Mouse (Mus musculus): ENCODE results near the gene Amotl1. TPM values are rescaled to one million over a fixed set of nuclear protein-coding genes. Genes with fewer than 3 reads are reported as not detected.

Gene Amotl1
- polyA plus RNA-seq (2014; fragmentation: Nextera tagmentation; extraction: Ambion mirVana) = 8.5 and 9.5 TPM in 2 replicates

- Histone ChIP-seq H3K4me2 (no peak within 1 kb of the TSS), H3K27me3 (replicated peaks; ENCODE audit: control insufficient read depth, insufficient read depth, low read length) (no peaks in the 10 kb centered on the region), H3K4me3 (ENCODE audit: low read depth, low read length) (no peak within 1 kb of the TSS), H3K36me3 (ENCODE audit: control insufficient read depth, insufficient read depth, low read length) (no peaks in the 10 kb centered on the region), H3K9ac (ENCODE audit: low read depth, low read length) (no peak within 1 kb of the TSS), H3K9me3 (ENCODE audit: control insufficient read depth, low read length) (no peaks in the 10 kb centered on the region), H3K4me1 (replicated peaks; ENCODE audit: control insufficient read depth, insufficient read depth, low read length) (peaks cover 4% of the 10 kb centered on the region; the same call in 1 of the 2 replicates), H3K27ac (ENCODE audit: low read depth, low read length) (no peak within 1 kb of the TSS)
- DNase-seq (ENCODE audit: low spot score) = no peak
- 54% methylated on average over 4 of the region's 4 CpGs for WGBS
- no peak for ATAC-seq (replicated peaks; ENCODE audit: low FRiP score)
Observed at GRCm38 (mm10) chr9:14644956-14645355, at the start of gene Amotl1. TSS of gene Amotl1 (minus strand) at chr9:14645056.

GRCm38 (mm10) chr9:14689376-14690108, 44.7 kb upstream of the Amotl1 start:
- Histone ChIP-seq H3K27me3 (replicated peaks; ENCODE audit: control insufficient read depth, insufficient read depth, low read length) (no peaks in the 10 kb centered on the region), H3K9ac (ENCODE audit: low read depth, low read length) (no peak overlapping the region), H3K4me3 (ENCODE audit: low read depth, low read length) (no peak overlapping the region), H3K27ac (ENCODE audit: low read depth, low read length) (no peak overlapping the region), H3K36me3 (ENCODE audit: control insufficient read depth, insufficient read depth, low read length) (no peaks in the 10 kb centered on the region), H3K4me1 (replicated peaks; ENCODE audit: control insufficient read depth, insufficient read depth, low read length) (0 out of 2 replicates have a peak, but pooled peaks cover 4% of the 10 kb centered on the region), H3K9me3 (ENCODE audit: control insufficient read depth, low read length) (no peaks in the 10 kb centered on the region), H3K4me2 (no peak overlapping the region)
- DNase-seq (ENCODE audit: low spot score) = no peak
- no peak for ATAC-seq (replicated peaks; ENCODE audit: low FRiP score)
- 50% methylated on average over 12 of the region's 12 CpGs for WGBS

- Histone ChIP-seq H3K27me3 (replicated peaks; ENCODE audit: control insufficient read depth, insufficient read depth, low read length) (no peaks in the 10 kb centered on the region), H3K36me3 (ENCODE audit: control insufficient read depth, insufficient read depth, low read length) (no peaks in the 10 kb centered on the region), H3K4me1 (replicated peaks; ENCODE audit: control insufficient read depth, insufficient read depth, low read length) (0 out of 2 replicates have a peak, but pooled peaks cover 4% of the 10 kb centered on the region), H3K4me2 (no peak overlapping the region), H3K27ac (ENCODE audit: low read depth, low read length) (no peak overlapping the region), H3K4me3 (ENCODE audit: low read depth, low read length) (no peak overlapping the region), H3K9me3 (ENCODE audit: control insufficient read depth, low read length) (no peaks in the 10 kb centered on the region), H3K9ac (ENCODE audit: low read depth, low read length) (no peak overlapping the region)
- WGBS = 56% methylated on average over 4 of the region's 4 CpGs
- ATAC-seq (replicated peaks; ENCODE audit: low FRiP score) (no peak), DNase-seq (ENCODE audit: low spot score) (no peak)
Observed at GRCm38 (mm10) chr9:14684363-14684762, 39.5 kb upstream of the Amotl1 start.

- Histone ChIP-seq H3K9ac (ENCODE audit: low read depth, low read length) (no peak overlapping the region), H3K4me1 (replicated peaks; ENCODE audit: control insufficient read depth, insufficient read depth, low read length) (0 out of 2 replicates have a peak, but pooled peaks cover 4% of the 10 kb centered on the region), H3K27ac (ENCODE audit: low read depth, low read length) (no peak overlapping the region), H3K36me3 (ENCODE audit: control insufficient read depth, insufficient read depth, low read length) (no peaks in the 10 kb centered on the region), H3K4me3 (ENCODE audit: low read depth, low read length) (no peak overlapping the region), H3K9me3 (ENCODE audit: control insufficient read depth, low read length) (no peaks in the 10 kb centered on the region), H3K4me2 (no peak overlapping the region), H3K27me3 (replicated peaks; ENCODE audit: control insufficient read depth, insufficient read depth, low read length) (no peaks in the 10 kb centered on the region)
- no peak for ATAC-seq (replicated peaks; ENCODE audit: low FRiP score)
- no peak for DNase-seq (ENCODE audit: low spot score)
Observed at GRCm38 (mm10) chr9:14682741-14683140, 37.9 kb upstream of the Amotl1 start.

- Histone ChIP-seq H3K27ac (ENCODE audit: low read depth, low read length) (no peak overlapping the region), H3K9ac (ENCODE audit: low read depth, low read length) (no peak overlapping the region), H3K4me3 (ENCODE audit: low read depth, low read length) (no peak overlapping the region), H3K9me3 (ENCODE audit: control insufficient read depth, low read length) (no peaks in the 10 kb centered on the region), H3K4me2 (no peak overlapping the region), H3K27me3 (replicated peaks; ENCODE audit: control insufficient read depth, insufficient read depth, low read length) (no peaks in the 10 kb centered on the region), H3K4me1 (replicated peaks; ENCODE audit: control insufficient read depth, insufficient read depth, low read length) (0 out of 2 replicates have a peak, but pooled peaks cover 4% of the 10 kb centered on the region), H3K36me3 (ENCODE audit: control insufficient read depth, insufficient read depth, low read length) (no peaks in the 10 kb centered on the region)
- DNase-seq (ENCODE audit: low spot score) (no peak), ATAC-seq (replicated peaks; ENCODE audit: low FRiP score) (no peak)
- 58% methylated on average over 2 of the region's 2 CpGs for whole genome bisulfite sequencing
Observed at GRCm38 (mm10) chr9:14680584-14680983, 35.7 kb upstream of the Amotl1 start.

- WGBS = 56% methylated on average over 9 of the region's 9 CpGs
- H3K4me1 ChIP-seq (replicated peaks; ENCODE audit: control insufficient read depth, insufficient read depth, low read length) = no peaks in the 10 kb centered on the region
- no peak overlapping the region for H3K4me2 ChIP-seq
- H3K27me3 ChIP-seq (replicated peaks; ENCODE audit: control insufficient read depth, insufficient read depth, low read length) = no peaks in the 10 kb centered on the region
- H3K27ac ChIP-seq (ENCODE audit: low read depth, low read length) = no peak overlapping the region
- H3K9ac ChIP-seq (ENCODE audit: low read depth, low read length) = no peak overlapping the region
- H3K9me3 ChIP-seq (ENCODE audit: control insufficient read depth, low read length) = no peaks in the 10 kb centered on the region
- no peaks in the 10 kb centered on the region for H3K36me3 ChIP-seq (ENCODE audit: control insufficient read depth, insufficient read depth, low read length)
- ATAC-seq (replicated peaks; ENCODE audit: low FRiP score) = no peak
- H3K4me3 ChIP-seq (ENCODE audit: low read depth, low read length) = no peak overlapping the region
- DNase-seq (ENCODE audit: low spot score) = no peak
Observed at GRCm38 (mm10) chr9:14675707-14676691, 31.1 kb upstream of the Amotl1 start.

GRCm38 (mm10) chr9:14674506-14674905, 29.6 kb upstream of the Amotl1 start:
- H3K4me1 ChIP-seq (replicated peaks; ENCODE audit: control insufficient read depth, insufficient read depth, low read length) = no peaks in the 10 kb centered on the region
- ATAC-seq (replicated peaks; ENCODE audit: low FRiP score) (no peak), DNase-seq (ENCODE audit: low spot score) (no peak)
- no peak overlapping the region for H3K27ac ChIP-seq (ENCODE audit: low read depth, low read length)
- H3K4me2 ChIP-seq = no peak overlapping the region
- H3K9ac ChIP-seq (ENCODE audit: low read depth, low read length) = no peak overlapping the region
- H3K4me3 ChIP-seq (ENCODE audit: low read depth, low read length) = no peak overlapping the region
- WGBS = 83% methylated on average over 8 of the region's 8 CpGs
- H3K27me3 ChIP-seq (replicated peaks; ENCODE audit: control insufficient read depth, insufficient read depth, low read length) = no peaks in the 10 kb centered on the region
- H3K36me3 ChIP-seq (ENCODE audit: control insufficient read depth, insufficient read depth, low read length) = no peaks in the 10 kb centered on the region
- no peaks in the 10 kb centered on the region for H3K9me3 ChIP-seq (ENCODE audit: control insufficient read depth, low read length)

GRCm38 (mm10) chr9:14673109-14673508, 28.3 kb upstream of the Amotl1 start:
- Histone ChIP-seq H3K36me3 (ENCODE audit: control insufficient read depth, insufficient read depth, low read length) (no peaks in the 10 kb centered on the region), H3K4me2 (no peak overlapping the region), H3K4me3 (ENCODE audit: low read depth, low read length) (no peak overlapping the region), H3K27me3 (replicated peaks; ENCODE audit: control insufficient read depth, insufficient read depth, low read length) (no peaks in the 10 kb centered on the region), H3K9me3 (ENCODE audit: control insufficient read depth, low read length) (no peaks in the 10 kb centered on the region), H3K27ac (ENCODE audit: low read depth, low read length) (no peak overlapping the region), H3K4me1 (replicated peaks; ENCODE audit: control insufficient read depth, insufficient read depth, low read length) (no peaks in the 10 kb centered on the region), H3K9ac (ENCODE audit: low read depth, low read length) (no peak overlapping the region)
- no peak for ATAC-seq (replicated peaks; ENCODE audit: low FRiP score)
- WGBS = 77% methylated on average over 4 of the region's 4 CpGs
- DNase-seq (ENCODE audit: low spot score) = no peak
